Mouse (Mus musculus): ENCODE results near the gene Cyp2j9. TPM values are rescaled to one million over a fixed set of nuclear protein-coding genes. Genes with fewer than 3 reads are reported as not detected.

The Cyp2j9 gene
- total RNA-seq, 2 experiments from 2014 or later = 0.68 to 1.3 TPM

Other genes with a start within 250 kb of the Cyp2j9 start
- gene Cyp2j11, start 242.9 kb downstream of the Cyp2j9 start, total RNA-seq (2021) = not detected
- gene Cyp2j8, start 84.2 kb downstream of the Cyp2j9 start, total RNA-seq (2021) = not detected
- gene Cyp2j6, start 37.9 kb downstream of the Cyp2j9 start, total RNA-seq (2021) = 1 to 10 TPM; 3.7 to 4.8 TPM
- not detected for gene Cyp2j5, start 72.6 kb upstream of the Cyp2j9 start, total RNA-seq (2021)
- gene Gm12695, start 193.6 kb upstream of the Cyp2j9 start, total RNA-seq (2021) = not detected

All from heart, postnatal 14 days (tissue).